Mouse (Mus musculus): ENCODE measurements around the gene Gp1bb.

Gene Gp1bb

DNA sequence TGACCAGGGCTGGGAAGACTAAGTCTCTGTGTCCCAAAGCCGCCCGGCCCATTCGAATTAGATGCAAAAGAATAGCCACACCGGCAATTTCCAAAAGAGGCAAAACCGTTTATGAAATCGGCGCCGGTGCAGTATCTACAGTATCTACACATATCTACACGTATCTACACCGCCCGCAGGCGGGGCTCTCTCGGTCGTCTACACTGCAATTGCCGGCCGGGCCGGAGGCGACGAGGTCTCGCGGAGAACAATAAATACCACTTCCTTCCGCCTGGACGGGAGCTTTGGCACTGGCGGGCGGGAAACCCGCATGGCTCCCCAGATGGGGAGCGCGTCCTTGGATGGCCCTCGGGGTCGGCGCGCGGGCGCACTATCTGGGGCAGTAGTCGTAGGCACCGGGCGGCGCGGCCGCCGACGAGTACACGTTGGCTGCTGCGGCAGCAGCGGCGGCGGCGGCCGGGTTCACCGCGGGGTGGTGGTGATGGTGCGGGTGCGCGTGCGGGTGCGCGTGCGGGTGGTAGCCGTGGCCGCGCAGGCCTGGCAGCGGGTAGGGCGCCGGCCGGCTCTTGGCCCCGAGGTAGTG, 40.5 kb downstream of the Gp1bb start:
- DNase-seq (ENCODE audit: low spot score in 2 of 2): no peak

DNA sequence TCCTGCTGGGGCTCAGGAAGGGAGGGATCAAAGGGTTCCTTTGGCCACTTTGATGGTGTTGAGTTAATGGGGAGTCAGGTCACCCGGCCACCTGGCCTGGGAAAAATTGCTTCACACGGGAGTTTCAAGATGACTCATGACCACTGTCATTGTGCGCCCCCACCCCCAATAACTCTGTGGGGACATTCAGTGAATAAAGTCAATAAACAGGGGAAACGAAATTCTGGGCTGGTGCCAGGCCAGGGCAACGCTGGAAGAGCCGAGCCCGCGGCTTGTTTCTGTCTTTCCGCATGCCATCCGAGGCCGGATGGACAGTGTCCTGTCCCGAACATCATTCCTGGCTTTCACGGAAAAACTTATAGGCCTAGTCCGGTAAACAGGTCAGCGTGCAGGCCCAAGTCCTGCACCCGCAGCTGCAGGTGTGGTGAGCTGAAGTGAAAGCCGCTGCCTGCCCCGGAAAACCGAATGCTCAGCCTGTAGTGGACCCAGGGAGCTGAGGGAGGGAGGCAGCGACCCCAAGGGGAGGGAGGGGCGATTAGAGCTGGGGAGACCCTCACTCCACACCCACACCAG, 41.1 kb downstream of the Gp1bb start:
- no peak for DNase-seq (ENCODE audit: low spot score in 2 of 2)

DNA sequence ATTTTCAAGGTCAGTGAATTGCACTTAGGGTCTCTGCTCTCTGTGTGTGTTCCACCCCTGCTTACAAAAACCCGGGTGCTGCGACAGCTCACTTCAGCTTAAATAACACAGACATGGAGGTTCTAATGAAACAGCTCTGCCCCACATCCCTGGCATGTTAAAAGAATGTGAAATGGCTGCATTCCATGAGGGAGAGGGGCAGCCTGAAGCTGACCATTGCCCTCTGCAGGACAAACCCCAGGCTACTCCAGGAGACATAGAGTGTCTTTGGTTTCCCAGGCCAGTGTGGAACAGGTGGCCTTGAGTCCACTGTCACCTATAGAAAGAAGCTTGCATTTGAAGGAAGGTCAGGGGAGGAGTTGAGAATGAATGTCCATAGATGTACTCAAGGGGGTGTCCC, 41.8 kb downstream of the Gp1bb start:
- DNase-seq (ENCODE audit: low spot score in 2 of 2): no peak

DNA sequence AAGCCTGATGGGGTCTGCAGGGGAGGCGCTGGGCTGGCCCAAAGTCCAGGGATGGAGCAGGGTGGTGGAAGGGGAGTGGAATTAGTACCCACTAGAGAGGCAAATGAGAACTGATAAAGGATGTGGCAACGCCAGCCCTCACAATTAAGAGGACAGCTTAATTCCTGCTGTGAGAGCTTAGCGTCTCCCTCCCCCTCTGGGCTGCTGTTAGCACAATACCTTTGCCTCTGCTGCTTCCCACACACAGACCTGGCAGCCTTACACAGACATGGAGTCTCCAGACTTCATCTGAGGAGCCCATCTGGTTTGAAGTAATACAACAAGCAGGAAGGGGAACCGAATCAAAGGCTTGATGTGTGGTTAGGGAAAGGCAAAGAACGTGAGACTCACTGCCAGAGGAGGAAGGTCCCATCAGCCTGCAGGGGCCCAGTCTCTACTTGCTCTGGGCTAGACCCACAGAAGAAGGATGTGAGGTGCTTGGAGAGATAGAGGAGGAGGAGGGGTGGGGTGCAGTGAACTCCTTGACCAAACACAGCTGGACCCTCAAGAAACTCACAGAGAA, 44.5 kb downstream of the Gp1bb start:
- no peak for DNase-seq (ENCODE audit: low spot score in 2 of 2)

DNA sequence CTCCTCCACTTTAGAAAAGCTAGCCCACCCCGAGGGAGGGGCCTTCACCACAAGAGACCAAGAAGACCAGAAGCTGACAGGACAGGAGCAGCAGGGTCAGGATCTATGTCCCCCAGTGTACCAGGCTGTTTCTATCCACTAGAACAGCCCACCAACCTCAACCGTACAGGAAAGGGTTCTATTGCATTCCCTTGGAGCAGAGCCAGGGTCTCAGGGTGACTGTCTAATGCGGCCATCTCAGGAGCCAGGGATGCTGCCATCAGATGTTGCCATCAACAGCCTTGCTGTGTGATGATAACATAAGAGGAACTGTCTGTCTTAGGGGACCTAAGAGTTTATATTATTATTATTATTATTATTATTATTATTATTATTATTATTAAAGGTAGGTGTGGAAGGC, 45.1 kb downstream of the Gp1bb start:
- no peak for DNase-seq (ENCODE audit: low spot score in 2 of 2)

DNA sequence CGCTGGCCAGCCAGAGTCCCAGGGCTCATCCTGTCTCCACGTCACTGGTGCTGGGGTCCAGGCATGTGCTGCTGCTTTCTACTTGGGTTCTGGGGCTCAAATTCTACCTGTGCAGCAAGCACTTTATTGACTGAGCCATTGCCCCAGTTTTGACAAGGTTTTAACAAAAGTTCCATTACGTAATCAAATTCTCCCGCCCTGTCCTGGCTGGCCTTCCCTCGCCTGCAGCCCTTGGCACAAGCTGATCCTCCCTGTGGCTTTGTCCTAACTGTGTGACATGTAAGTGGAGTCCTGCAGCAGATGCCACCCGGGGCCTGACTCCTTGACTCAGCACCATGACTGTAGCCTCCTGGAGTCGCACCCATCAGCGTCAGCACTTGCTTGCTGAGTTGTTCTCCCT, 48.0 kb downstream of the Gp1bb start:
- no peak for DNase-seq (ENCODE audit: low spot score in 2 of 2)

Data from spleen, postnatal 36 days (tissue).